1 mouse cellular context compared by ENCODE assay signal in genomic region chr2:91079026-91079384, GRCm38 (mm10).
TF ChIP-seq lines count a peak whose summit lies in the region.

No protein-coding gene starts in this region.

TF ChIP-seq in CH12.LX, 34 proteins besides CTCF, POLR2A, EP300 and RAD21:
- no peak for TF ChIP-seq CHD2 (IDR thresholded peaks at IDR 0.05; ENCODE audit: low read length)
- TF ChIP-seq MYC (IDR thresholded peaks at IDR 0.05; ENCODE audit: low read depth, low read length), result no peak
- no peak for TF ChIP-seq KAT2A (IDR thresholded peaks at IDR 0.05; ENCODE audit: insufficient replicate concordance, low read length)
- TF ChIP-seq SIN3A (IDR thresholded peaks at IDR 0.05; ENCODE audit: low read length), result no peak
- TF ChIP-seq POLR2AphosphoS2 (IDR thresholded peaks at IDR 0.05; ENCODE audit: low read depth, low read length), result no peak
- TF ChIP-seq NRF1 (IDR thresholded peaks at IDR 0.05; ENCODE audit: low read depth, low read length), result no peak
- no peak for TF ChIP-seq HCFC1 (IDR thresholded peaks at IDR 0.05; ENCODE audit: low read depth, low read length)
- TF ChIP-seq GABPA (IDR thresholded peaks at IDR 0.05; ENCODE audit: insufficient replicate concordance, low read depth, low read length), result no peak
- TF ChIP-seq MAX (IDR thresholded peaks at IDR 0.05; ENCODE audit: low read length), result no peak
- no peak for TF ChIP-seq ZKSCAN1 (IDR thresholded peaks at IDR 0.05; ENCODE audit: borderline replicate concordance, low read depth, low read length)
- TF ChIP-seq ELF1 (IDR thresholded peaks at IDR 0.05; ENCODE audit: low read depth, low read length), result no peak
